Mouse (Mus musculus): ENCODE measurements around the gene Cdh9. TPM values are rescaled to one million over a fixed set of nuclear protein-coding genes. Genes with fewer than 3 reads are reported as not detected.

Cdh9 gene
- polyA plus RNA-seq (2015; fragmentation: Nextera tagmentation; extraction: Ambion mirVana): 0.48 and 0.54 TPM in 2 replicates

GRCm38 (mm10) chr15:16728470-16729011 is at the start of gene Cdh9:
Gene Cdh9, plus strand, starts transcription at chr15:16728756.
- no peak for ATAC-seq (ENCODE audit: insufficient read depth, low FRiP score, low read depth)
- no peak within 1 kb of the TSS for H3K9ac ChIP-seq
- no peaks in the 10 kb centered on the region for H3K4me1 ChIP-seq
- H3K36me3 ChIP-seq: no peaks in the 10 kb centered on the region
- H3K4me3 ChIP-seq (replicated peaks): peak within 1 kb of the TSS; percentile 36
- no peaks in the 10 kb centered on the region for H3K9me3 ChIP-seq
- no peaks in the 10 kb centered on the region for H3K27me3 ChIP-seq (replicated peaks)
- H3K27ac ChIP-seq: no peak within 1 kb of the TSS
- H3K4me2 ChIP-seq: peak within 1 kb of the TSS; percentile 56
- WGBS: 1% methylated on average over 14 of the region's 14 CpGs

GRCm38 (mm10) chr15:16679096-16679495 is 49.5 kb upstream of the Cdh9 start:
- no peak for ATAC-seq (ENCODE audit: insufficient read depth, low FRiP score, low read depth)
- Histone ChIP-seq H3K9ac (no peak overlapping the region), H3K9me3 (no peaks in the 10 kb centered on the region), H3K4me3 (replicated peaks) (no peak overlapping the region), H3K27me3 (replicated peaks) (no peaks in the 10 kb centered on the region), H3K27ac (no peak overlapping the region), H3K36me3 (no peaks in the 10 kb centered on the region), H3K4me1 (no peaks in the 10 kb centered on the region), H3K4me2 (no peak overlapping the region)
- 83% methylated on average over 5 of the region's 5 CpGs for WGBS

GRCm38 (mm10) chr15:16699821-16700220 is 28.7 kb upstream of the Cdh9 start:
- H3K4me2 ChIP-seq: no peak overlapping the region
- 76% methylated on average over 3 of the region's 3 CpGs for whole genome bisulfite sequencing
- no peak overlapping the region for H3K9ac ChIP-seq
- H3K27ac ChIP-seq: no peak overlapping the region
- no peak for ATAC-seq (ENCODE audit: insufficient read depth, low FRiP score, low read depth)
- H3K27me3 ChIP-seq (replicated peaks): no peaks in the 10 kb centered on the region
- no peaks in the 10 kb centered on the region for H3K9me3 ChIP-seq
- no peaks in the 10 kb centered on the region for H3K36me3 ChIP-seq
- H3K4me1 ChIP-seq: no peaks in the 10 kb centered on the region
- H3K4me3 ChIP-seq (replicated peaks): no peak overlapping the region

GRCm38 (mm10) chr15:16702340-16702739 is 26.2 kb upstream of the Cdh9 start:
- WGBS: 50% methylated on average over 1 of the region's 1 CpGs

GRCm38 (mm10) chr15:16739088-16739487 is 10.5 kb downstream of the Cdh9 start:
- H3K27ac ChIP-seq: no peak overlapping the region
- H3K36me3 ChIP-seq: no peaks in the 10 kb centered on the region
- no peaks in the 10 kb centered on the region for H3K4me1 ChIP-seq
- H3K4me3 ChIP-seq (replicated peaks): no peak overlapping the region
- ATAC-seq (ENCODE audit: insufficient read depth, low FRiP score, low read depth): no peak
- H3K27me3 ChIP-seq (replicated peaks): no peaks in the 10 kb centered on the region
- H3K9ac ChIP-seq: no peak overlapping the region
- H3K9me3 ChIP-seq: no peaks in the 10 kb centered on the region
- 91% methylated on average over 4 of the region's 4 CpGs for WGBS
- no peak overlapping the region for H3K4me2 ChIP-seq

More at GRCm38 (mm10) chr15:16702340-16702739, 26.2 kb upstream of the Cdh9 start:
- Histone ChIP-seq H3K9ac (no peak overlapping the region), H3K27me3 (replicated peaks) (no peaks in the 10 kb centered on the region), H3K4me3 (replicated peaks) (no peak overlapping the region), H3K9me3 (no peaks in the 10 kb centered on the region), H3K27ac (no peak overlapping the region), H3K4me2 (no peak overlapping the region), H3K36me3 (no peaks in the 10 kb centered on the region), H3K4me1 (no peaks in the 10 kb centered on the region)
- ATAC-seq (ENCODE audit: insufficient read depth, low FRiP score, low read depth): no peak

- H3K27ac ChIP-seq: no peak overlapping the region
- H3K27me3 ChIP-seq (replicated peaks): no peaks in the 10 kb centered on the region
- 80% methylated on average over 1 of the region's 1 CpGs for WGBS
- no peak overlapping the region for H3K4me2 ChIP-seq
- H3K9ac ChIP-seq: no peak overlapping the region
- H3K4me3 ChIP-seq (replicated peaks): no peak overlapping the region
- H3K9me3 ChIP-seq: no peaks in the 10 kb centered on the region
- no peaks in the 10 kb centered on the region for H3K36me3 ChIP-seq
- no peak for ATAC-seq (ENCODE audit: insufficient read depth, low FRiP score, low read depth)
- no peaks in the 10 kb centered on the region for H3K4me1 ChIP-seq
Measured at GRCm38 (mm10) chr15:16746672-16747071, 18.1 kb downstream of the Cdh9 start.

- 78% methylated on average over 3 of the region's 3 CpGs for WGBS
- H3K27ac ChIP-seq: no peak overlapping the region
- no peaks in the 10 kb centered on the region for H3K4me1 ChIP-seq
- H3K9me3 ChIP-seq: no peaks in the 10 kb centered on the region
- H3K36me3 ChIP-seq: no peaks in the 10 kb centered on the region
- no peak overlapping the region for H3K4me3 ChIP-seq (replicated peaks)
- H3K9ac ChIP-seq: no peak overlapping the region
- no peaks in the 10 kb centered on the region for H3K27me3 ChIP-seq (replicated peaks)
- ATAC-seq (ENCODE audit: insufficient read depth, low FRiP score, low read depth): no peak
- H3K4me2 ChIP-seq: no peak overlapping the region
Measured at GRCm38 (mm10) chr15:16763252-16763651, 34.7 kb downstream of the Cdh9 start.

GRCm38 (mm10) chr15:16784575-16784974 is 56.0 kb downstream of the Cdh9 start:
- no peak overlapping the region for H3K9ac ChIP-seq

GRCm38 (mm10) chr15:16792857-16793256 is 64.3 kb downstream of the Cdh9 start:
- H3K4me1 ChIP-seq: no peaks in the 10 kb centered on the region
- no peak overlapping the region for H3K4me2 ChIP-seq
- 82% methylated on average over 3 of the region's 3 CpGs for WGBS
- ATAC-seq (ENCODE audit: insufficient read depth, low FRiP score, low read depth): no peak
- H3K36me3 ChIP-seq: no peaks in the 10 kb centered on the region
- no peak overlapping the region for H3K27ac ChIP-seq
- no peaks in the 10 kb centered on the region for H3K9me3 ChIP-seq
- H3K27me3 ChIP-seq (replicated peaks): no peaks in the 10 kb centered on the region
- H3K4me3 ChIP-seq (replicated peaks): no peak overlapping the region
- H3K9ac ChIP-seq: no peak overlapping the region

More at GRCm38 (mm10) chr15:16784575-16784974, 56.0 kb downstream of the Cdh9 start:
- Histone ChIP-seq H3K4me2 (no peak overlapping the region), H3K4me3 (replicated peaks) (no peak overlapping the region), H3K9me3 (no peaks in the 10 kb centered on the region), H3K27ac (no peak overlapping the region), H3K4me1 (no peaks in the 10 kb centered on the region), H3K36me3 (no peaks in the 10 kb centered on the region), H3K27me3 (replicated peaks) (no peaks in the 10 kb centered on the region)
- WGBS: 48% methylated on average over 1 of the region's 1 CpGs
- ATAC-seq (ENCODE audit: insufficient read depth, low FRiP score, low read depth): no peak

GRCm38 (mm10) chr15:16801302-16801701 is 72.7 kb downstream of the Cdh9 start:
- H3K9ac ChIP-seq: no peak overlapping the region
- H3K9me3 ChIP-seq: no peaks in the 10 kb centered on the region
- no peak overlapping the region for H3K27ac ChIP-seq
- H3K4me1 ChIP-seq: no peaks in the 10 kb centered on the region
- no peak overlapping the region for H3K4me2 ChIP-seq
- no peaks in the 10 kb centered on the region for H3K27me3 ChIP-seq (replicated peaks)
- H3K4me3 ChIP-seq (replicated peaks): no peak overlapping the region
- H3K36me3 ChIP-seq: no peaks in the 10 kb centered on the region
- ATAC-seq (ENCODE audit: insufficient read depth, low FRiP score, low read depth): no peak

- Histone ChIP-seq H3K4me3 (replicated peaks) (no peak overlapping the region), H3K9me3 (no peaks in the 10 kb centered on the region), H3K4me2 (no peak overlapping the region), H3K27ac (no peak overlapping the region), H3K36me3 (no peaks in the 10 kb centered on the region), H3K4me1 (no peaks in the 10 kb centered on the region), H3K9ac (no peak overlapping the region), H3K27me3 (replicated peaks) (no peaks in the 10 kb centered on the region)
- ATAC-seq (ENCODE audit: insufficient read depth, low FRiP score, low read depth): no peak
- WGBS: 67% methylated on average over 3 of the region's 3 CpGs
Measured at GRCm38 (mm10) chr15:16810787-16811186, 82.2 kb downstream of the Cdh9 start.

GRCm38 (mm10) chr15:16814035-16814434 is 85.5 kb downstream of the Cdh9 start:
- Histone ChIP-seq H3K4me1 (no peaks in the 10 kb centered on the region), H3K4me3 (replicated peaks) (no peak overlapping the region), H3K27ac (no peak overlapping the region), H3K9me3 (no peaks in the 10 kb centered on the region), H3K27me3 (replicated peaks) (no peaks in the 10 kb centered on the region), H3K36me3 (no peaks in the 10 kb centered on the region), H3K4me2 (no peak overlapping the region), H3K9ac (no peak overlapping the region)
- no peak for ATAC-seq (ENCODE audit: insufficient read depth, low FRiP score, low read depth)
- WGBS: 80% methylated on average over 1 of the region's 1 CpGs

- ATAC-seq (ENCODE audit: insufficient read depth, low FRiP score, low read depth): no peak
- Histone ChIP-seq H3K4me3 (replicated peaks) (no peak overlapping the region), H3K9me3 (no peaks in the 10 kb centered on the region), H3K27ac (no peak overlapping the region), H3K4me2 (no peak overlapping the region), H3K27me3 (replicated peaks) (no peaks in the 10 kb centered on the region), H3K9ac (no peak overlapping the region), H3K4me1 (no peaks in the 10 kb centered on the region), H3K36me3 (no peaks in the 10 kb centered on the region)
- 75% methylated on average over 1 of the region's 1 CpGs for WGBS
Measured at GRCm38 (mm10) chr15:16834761-16835160, 106.2 kb downstream of the Cdh9 start.
